In genomic region chr14:45507923-45508322, GRCm38 (mm10) we compare ENCODE assay signal across 9 mouse cellular contexts. TPM values are rescaled to one million over a fixed set of nuclear protein-coding genes. Genes with fewer than 3 reads are reported as not detected.
A peak's percentile ranks its signal among the peaks of the same experiment; 100 is the strongest.
DNase-seq lines count a peak whose midpoint lies in the region; ATAC-seq lines count a peak whose summit lies in the region.
"Had no signal": no experiment of that assay in that cellular context is flagged by ENCODE, and none has a peak within 500 bp of the region (broad histone marks: within the 10 kb centered on the region; RNA-seq: fewer than 3 reads in every experiment).

No protein-coding gene starts in this region.

- 52% methylated on average over 4 of the region's 4 CpGs for WGBS in forebrain, embryonic 16.5 days
- WGBS in intestine, embryonic 15.5 days, result 26% methylated on average over 4 of the region's 4 CpGs

- no peak overlapping the region for H3K4me3 ChIP-seq in forebrain, embryonic 16.5 days (replicated peaks; ENCODE audit: low read length)
- no peak overlapping the region for H3K4me3 ChIP-seq in intestine, embryonic 15.5 days (replicated peaks)

- DNase-seq in gastrocnemius, adult 18-20 months (ENCODE audit: low spot score), result peak; percentile 48
- DNase-seq in gastrocnemius, postnatal 10 days, result no peak
- DNase-seq in lung, postnatal 14 days, result peak; percentile 56
- DNase-seq in B cell, adult 2 months, result no peak
- no peak for DNase-seq in cerebellum, postnatal 14 days
- DNase-seq in layer of hippocampus, adult 9-10 months (ENCODE audit: low spot score), result no peak

- no peak overlapping the region for H3K4me2 ChIP-seq in forebrain, embryonic 16.5 days (ENCODE audit: low read length)
- H3K4me2 ChIP-seq in intestine, embryonic 15.5 days (replicated peaks), result no peak overlapping the region

- no peaks in the 10 kb centered on the region for H3K36me3 ChIP-seq in forebrain, embryonic 16.5 days (ENCODE audit: control insufficient read depth, insufficient read depth)
- 0 out of 2 replicates have a peak, but pooled peaks cover 4% of the 10 kb centered on the region for H3K36me3 ChIP-seq in intestine, embryonic 15.5 days

- H3K9ac ChIP-seq in forebrain, embryonic 16.5 days (replicated peaks; ENCODE audit: low read depth, low read length), result 0 out of 2 replicates have a peak overlapping the region, but pooled peaks have one; percentile 15
- H3K9ac ChIP-seq in intestine, embryonic 15.5 days, result no peak overlapping the region

- peaks cover 17% of the 10 kb centered on the region for H3K4me1 ChIP-seq in forebrain, embryonic 16.5 days (replicated peaks; ENCODE audit: control insufficient read depth, insufficient read depth, low read length)
- peaks cover 20% of the 10 kb centered on the region for H3K4me1 ChIP-seq in intestine, embryonic 15.5 days (replicated peaks)

- H3K27ac ChIP-seq in forebrain, embryonic 16.5 days (ENCODE audit: low read length), result 0 out of 2 replicates have a peak overlapping the region, but pooled peaks have one; percentile 7
- peak overlapping the region; percentile 44 for H3K27ac ChIP-seq in intestine, embryonic 15.5 days

- H3K27me3 ChIP-seq in forebrain, embryonic 16.5 days (replicated peaks; ENCODE audit: control insufficient read depth, insufficient read depth, low read length), result no peaks in the 10 kb centered on the region
- no peaks in the 10 kb centered on the region for H3K27me3 ChIP-seq in intestine, embryonic 15.5 days (replicated peaks)

- no peaks in the 10 kb centered on the region for H3K9me3 ChIP-seq in forebrain, embryonic 16.5 days (ENCODE audit: control insufficient read depth, low read length)
- no peaks in the 10 kb centered on the region for H3K9me3 ChIP-seq in intestine, embryonic 15.5 days

- no peak for ATAC-seq in forebrain, embryonic 16.5 days
- 0 out of 2 replicates have a peak, but pooled peaks have one; percentile 20 for ATAC-seq in intestine, embryonic 15.5 days

RNA-seq across cellular contexts. Expression of gene Fermt2, which starts 22.0 kb away (rescaled TPM):
- 100 to 1,000 TPM; 222 to 227 TPM for total RNA-seq in gastrocnemius, adult 18-20 months (2021)
- 100 to 1,000 TPM; 207 to 241 TPM for total RNA-seq in gastrocnemius, postnatal 10 days (2021)
- polyA plus RNA-seq in forebrain, embryonic 16.5 days (2015; fragmentation: Nextera tagmentation; extraction: Ambion mirVana), result 58.4 and 58.6 TPM in 2 replicates
- polyA plus RNA-seq in intestine, embryonic 15.5 days (2015; fragmentation: Nextera tagmentation; extraction: Ambion mirVana), result 163 and 169 TPM in 2 replicates
- total RNA-seq: neutrophil, adult 5-6 weeks had no signal

Comparison
In these comparisons a context has a peak if more than half of its experiments do, and no peak if none do; other contexts are left out.
1. DNase-seq: peak in gastrocnemius, adult 18-20 months (single experiment) and lung, postnatal 14 days (single experiment); none in gastrocnemius, postnatal 10 days (single experiment), B cell, adult 2 months (0 of 2), cerebellum, postnatal 14 days (0 of 2) and layer of hippocampus, adult 9-10 months (single experiment).